Mouse (Mus musculus): ENCODE measurements around the gene Gtse1.

Gene Gtse1

DNA sequence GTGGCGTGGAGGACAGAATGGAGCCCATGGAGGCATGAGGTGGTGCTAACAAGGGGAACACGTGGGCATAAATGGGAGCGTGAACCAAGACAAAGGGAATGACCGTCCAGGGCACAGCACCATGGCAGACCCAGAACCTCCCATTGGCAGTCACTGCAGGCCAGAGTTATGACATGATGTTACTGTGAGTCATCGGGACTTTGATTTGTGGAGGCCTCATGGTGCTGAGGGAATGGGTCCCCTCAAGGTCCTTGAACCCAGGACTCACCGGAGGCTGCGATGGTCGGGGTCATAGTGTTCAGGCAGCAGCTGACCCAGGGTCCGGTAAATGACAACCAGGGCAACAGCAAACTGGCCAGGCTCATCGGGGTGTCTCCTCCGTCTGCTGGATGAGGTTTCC is 62.3 kb downstream of the Gtse1 start:
- no peak for DNase-seq (ENCODE audit: low spot score in 2 of 2)
